Mouse (Mus musculus): Measurements from ENCODE around the gene Sik3. TPM values are rescaled to one million over a fixed set of nuclear protein-coding genes. Genes with fewer than 3 reads are reported as not detected.

The Sik3 gene
- polyA plus RNA-seq, 1 experiment from 2014 or later, result 10.8 TPM

- ATAC-seq (ENCODE audit: insufficient read depth, low FRiP score, low TSS enrichment), result no peak
- 90% methylated on average over 9 of the region's 9 CpGs for WGBS
- peaks cover 4% of the 10 kb centered on the region; the same call in 1 of the 2 replicates for H3K36me3 ChIP-seq (ENCODE audit: control insufficient read depth, insufficient read depth, low read length)
These were observed 182.2 kb downstream of the Sik3 start for GRCm38 (mm10) chr9:46194809-46195208.

DNA sequence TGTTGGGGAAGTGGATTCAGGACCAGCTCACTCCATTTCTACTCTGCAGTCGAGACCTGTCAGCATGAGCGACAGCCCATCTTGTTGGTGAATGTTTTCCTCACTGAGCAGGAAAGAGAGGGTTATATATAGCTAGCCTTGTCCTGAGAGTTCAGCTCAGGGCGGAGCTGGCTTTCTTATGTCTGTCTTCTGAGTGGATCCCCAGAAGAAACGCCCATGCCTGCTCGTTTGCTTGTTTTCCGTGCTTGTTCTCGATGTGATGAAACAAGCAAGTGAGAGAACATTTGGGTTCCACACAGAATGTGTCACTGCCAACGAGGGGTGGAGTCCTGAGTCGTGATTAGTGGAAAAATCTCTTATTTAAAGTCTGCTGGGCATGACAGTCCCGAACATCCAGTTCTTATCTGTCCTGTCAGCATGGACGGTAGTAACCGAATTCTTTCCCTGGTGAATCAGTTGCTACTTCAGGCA is 184.1 kb downstream of the Sik3 start:
- Histone ChIP-seq H3K27me3 (ENCODE audit: control insufficient read depth, insufficient read depth, low read length) (no peaks in the 10 kb centered on the region), H3K9me3 (ENCODE audit: control insufficient read depth, low read length) (no peaks in the 10 kb centered on the region), H3K4me1 (ENCODE audit: control insufficient read depth, insufficient read depth, low read length) (no peaks in the 10 kb centered on the region), H3K27ac (ENCODE audit: low read depth, low read length) (no peak overlapping the region), H3K9ac (ENCODE audit: low read length) (no peak overlapping the region), H3K4me3 (ENCODE audit: low read depth, low read length) (no peak overlapping the region), H3K4me2 (ENCODE audit: low read depth) (no peak overlapping the region), H3K36me3 (ENCODE audit: control insufficient read depth, insufficient read depth, low read length) (peaks cover 7% of the 10 kb centered on the region; the same call in 1 of the 2 replicates)
- DNase-seq (ENCODE audit: low spot score), result no peak
- ATAC-seq (ENCODE audit: insufficient read depth, low FRiP score, low TSS enrichment), result no peak
- 86% methylated on average over 12 of the region's 12 CpGs for WGBS

More at GRCm38 (mm10) chr9:46194809-46195208, 182.2 kb downstream of the Sik3 start:
- Histone ChIP-seq H3K27ac (ENCODE audit: low read depth, low read length) (no peak overlapping the region), H3K9me3 (ENCODE audit: control insufficient read depth, low read length) (no peaks in the 10 kb centered on the region), H3K4me1 (ENCODE audit: control insufficient read depth, insufficient read depth, low read length) (no peaks in the 10 kb centered on the region), H3K4me2 (ENCODE audit: low read depth) (no peak overlapping the region), H3K4me3 (ENCODE audit: low read depth, low read length) (no peak overlapping the region), H3K27me3 (ENCODE audit: control insufficient read depth, insufficient read depth, low read length) (no peaks in the 10 kb centered on the region), H3K9ac (ENCODE audit: low read length) (no peak overlapping the region)
- DNase-seq (ENCODE audit: low spot score), result no peak

- no peak for ATAC-seq (ENCODE audit: insufficient read depth, low FRiP score, low TSS enrichment)
- H3K27me3 ChIP-seq (ENCODE audit: control insufficient read depth, insufficient read depth, low read length), result no peaks in the 10 kb centered on the region
These were observed 185.8 kb downstream of the Sik3 start for GRCm38 (mm10) chr9:46198461-46198860.

DNA sequence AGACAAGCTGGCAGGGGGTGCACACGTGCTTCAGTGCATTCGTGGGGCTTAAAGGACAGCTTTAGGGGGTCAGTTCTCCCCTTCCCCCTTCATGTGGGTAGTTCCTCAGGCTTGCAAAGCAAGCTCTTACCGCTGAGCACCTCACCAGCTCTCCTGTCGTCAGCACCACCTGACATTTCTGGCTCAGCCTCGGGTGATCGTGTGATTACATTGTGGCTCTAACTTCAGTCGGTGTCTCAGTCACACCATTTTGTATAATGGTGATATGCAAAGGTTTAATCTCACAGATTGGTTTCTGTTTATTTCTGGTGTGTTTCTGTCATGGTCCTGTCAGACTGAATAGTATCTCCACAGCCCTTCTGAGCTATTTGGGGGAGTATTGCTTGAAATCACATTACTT is 186.3 kb downstream of the Sik3 start:
- ATAC-seq (ENCODE audit: insufficient read depth, low FRiP score, low TSS enrichment), result no peak
- Histone ChIP-seq H3K27me3 (ENCODE audit: control insufficient read depth, insufficient read depth, low read length) (no peaks in the 10 kb centered on the region), H3K4me3 (ENCODE audit: low read depth, low read length) (no peak overlapping the region), H3K9me3 (ENCODE audit: control insufficient read depth, low read length) (no peaks in the 10 kb centered on the region), H3K36me3 (ENCODE audit: control insufficient read depth, insufficient read depth, low read length) (peaks cover 9% of the 10 kb centered on the region; the same call in 1 of the 2 replicates), H3K27ac (ENCODE audit: low read depth, low read length) (no peak overlapping the region), H3K9ac (ENCODE audit: low read length) (no peak overlapping the region), H3K4me2 (ENCODE audit: low read depth) (no peak overlapping the region), H3K4me1 (ENCODE audit: control insufficient read depth, insufficient read depth, low read length) (no peaks in the 10 kb centered on the region)
- DNase-seq (ENCODE audit: low spot score), result no peak
- WGBS, result 89% methylated on average over 7 of the region's 7 CpGs

More at GRCm38 (mm10) chr9:46198461-46198860, 185.8 kb downstream of the Sik3 start:
- DNase-seq (ENCODE audit: low spot score), result no peak
- no peaks in the 10 kb centered on the region for H3K9me3 ChIP-seq (ENCODE audit: control insufficient read depth, low read length)
- no peak overlapping the region for H3K4me2 ChIP-seq (ENCODE audit: low read depth)
- peaks cover 9% of the 10 kb centered on the region; the same call in 1 of the 2 replicates for H3K36me3 ChIP-seq (ENCODE audit: control insufficient read depth, insufficient read depth, low read length)
- no peaks in the 10 kb centered on the region for H3K4me1 ChIP-seq (ENCODE audit: control insufficient read depth, insufficient read depth, low read length)
- H3K9ac ChIP-seq (ENCODE audit: low read length), result no peak overlapping the region
- 92% methylated on average over 9 of the region's 9 CpGs for WGBS
- H3K4me3 ChIP-seq (ENCODE audit: low read depth, low read length), result no peak overlapping the region
- H3K27ac ChIP-seq (ENCODE audit: low read depth, low read length), result no peak overlapping the region

DNA sequence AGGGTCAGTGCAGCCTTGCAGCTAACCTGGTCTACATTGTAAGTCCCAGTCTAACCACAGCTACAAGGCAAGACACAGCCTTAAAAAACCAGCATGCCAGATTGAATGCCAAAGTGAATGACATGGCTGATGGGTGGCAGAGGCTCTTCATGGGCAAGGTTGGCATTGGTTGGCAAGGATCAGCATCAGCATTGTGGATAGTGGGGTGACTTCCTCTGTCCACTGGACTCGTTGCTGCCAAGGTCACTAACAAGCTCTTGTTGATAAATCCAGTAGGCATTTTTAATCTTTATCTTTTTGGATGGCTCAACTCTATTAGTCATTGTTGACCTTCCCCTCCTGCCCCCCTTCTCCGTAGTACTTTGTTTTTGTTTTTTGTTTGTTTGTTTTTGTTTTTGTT is 187.0 kb downstream of the Sik3 start:
- DNase-seq (ENCODE audit: low spot score), result no peak
- no peak overlapping the region for H3K4me2 ChIP-seq (ENCODE audit: low read depth)
- no peaks in the 10 kb centered on the region for H3K9me3 ChIP-seq (ENCODE audit: control insufficient read depth, low read length)
- H3K4me1 ChIP-seq (ENCODE audit: control insufficient read depth, insufficient read depth, low read length), result no peaks in the 10 kb centered on the region
- H3K4me3 ChIP-seq (ENCODE audit: low read depth, low read length), result no peak overlapping the region
- H3K36me3 ChIP-seq (ENCODE audit: control insufficient read depth, insufficient read depth, low read length), result peaks cover 9% of the 10 kb centered on the region; the same call in 1 of the 2 replicates
- H3K27me3 ChIP-seq (ENCODE audit: control insufficient read depth, insufficient read depth, low read length), result no peaks in the 10 kb centered on the region
- WGBS, result 90% methylated on average over 2 of the region's 2 CpGs
- no peak for ATAC-seq (ENCODE audit: insufficient read depth, low FRiP score, low TSS enrichment)
- no peak overlapping the region for H3K27ac ChIP-seq (ENCODE audit: low read depth, low read length)
- H3K9ac ChIP-seq (ENCODE audit: low read length), result no peak overlapping the region

GRCm38 (mm10) chr9:46206834-46207500 is 194.3 kb downstream of the Sik3 start:
- no peak overlapping the region for H3K4me3 ChIP-seq (ENCODE audit: low read depth, low read length)
- ATAC-seq (ENCODE audit: insufficient read depth, low FRiP score, low TSS enrichment) (no peak), DNase-seq (ENCODE audit: low spot score) (no peak)
- WGBS, result 89% methylated on average over 10 of the region's 10 CpGs
- no peaks in the 10 kb centered on the region for H3K27me3 ChIP-seq (ENCODE audit: control insufficient read depth, insufficient read depth, low read length)
- H3K36me3 ChIP-seq (ENCODE audit: control insufficient read depth, insufficient read depth, low read length), result peaks cover 5% of the 10 kb centered on the region
- no peak overlapping the region for H3K4me2 ChIP-seq (ENCODE audit: low read depth)
- no peaks in the 10 kb centered on the region for H3K9me3 ChIP-seq (ENCODE audit: control insufficient read depth, low read length)
- H3K27ac ChIP-seq (ENCODE audit: low read depth, low read length), result no peak overlapping the region
- H3K9ac ChIP-seq (ENCODE audit: low read length), result no peak overlapping the region
- no peaks in the 10 kb centered on the region for H3K4me1 ChIP-seq (ENCODE audit: control insufficient read depth, insufficient read depth, low read length)

DNA sequence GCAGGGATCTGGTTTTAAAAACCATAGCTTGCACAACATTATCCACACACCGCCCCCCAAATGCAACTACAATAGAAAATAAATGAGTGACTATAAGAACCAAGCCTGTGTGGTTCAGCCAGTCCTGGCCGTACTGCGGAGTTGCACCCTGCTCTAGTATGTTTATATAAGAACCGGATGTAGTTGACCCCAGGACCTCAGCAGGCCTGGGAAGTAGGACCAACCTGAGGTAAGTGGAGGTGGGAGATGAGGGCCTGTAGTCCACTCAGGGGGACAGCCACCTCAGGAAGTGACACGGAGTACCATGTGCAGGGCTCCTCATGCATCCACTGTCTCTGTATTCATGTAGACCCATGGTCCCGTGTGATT is 194.9 kb downstream of the Sik3 start:
- Histone ChIP-seq H3K27ac (ENCODE audit: low read depth, low read length) (no peak overlapping the region), H3K9me3 (ENCODE audit: control insufficient read depth, low read length) (no peaks in the 10 kb centered on the region), H3K36me3 (ENCODE audit: control insufficient read depth, insufficient read depth, low read length) (peaks cover 10% of the 10 kb centered on the region), H3K9ac (ENCODE audit: low read length) (no peak overlapping the region), H3K4me2 (ENCODE audit: low read depth) (no peak overlapping the region), H3K27me3 (ENCODE audit: control insufficient read depth, insufficient read depth, low read length) (no peaks in the 10 kb centered on the region), H3K4me1 (ENCODE audit: control insufficient read depth, insufficient read depth, low read length) (no peaks in the 10 kb centered on the region), H3K4me3 (ENCODE audit: low read depth, low read length) (no peak overlapping the region)
- no peak for DNase-seq (ENCODE audit: low spot score)
- WGBS, result 85% methylated on average over 6 of the region's 6 CpGs
- no peak for ATAC-seq (ENCODE audit: insufficient read depth, low FRiP score, low TSS enrichment)

DNA sequence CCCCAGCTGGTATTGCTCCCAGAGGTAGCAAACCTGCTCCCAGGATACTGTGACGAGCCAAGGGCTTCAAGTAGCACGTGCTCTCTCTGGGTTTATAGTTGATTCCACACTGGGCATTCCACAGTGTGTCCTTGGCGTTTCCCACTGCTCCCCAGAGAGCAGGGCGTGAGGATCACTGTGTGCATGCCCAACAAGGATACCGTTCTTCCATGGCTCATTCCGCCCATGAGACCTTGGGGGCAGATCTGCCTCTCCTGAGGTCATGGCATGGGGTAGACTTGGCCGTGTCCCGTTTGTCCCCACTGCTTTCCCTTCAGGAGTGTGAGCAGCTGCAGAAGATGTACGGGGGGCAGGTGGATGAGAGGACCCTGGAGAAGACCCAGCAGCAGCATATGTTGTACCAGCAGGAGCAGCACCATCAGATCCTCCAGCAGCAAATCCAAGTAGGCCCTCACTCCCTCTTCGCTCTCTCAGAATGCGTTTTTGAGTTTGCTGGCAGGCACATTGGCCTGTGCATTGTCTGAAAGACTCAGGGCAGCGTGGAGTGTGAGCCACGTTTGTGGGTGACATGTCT is 195.9 kb downstream of the Sik3 start:
- WGBS, result 88% methylated on average over 13 of the region's 13 CpGs
- Histone ChIP-seq H3K4me1 (ENCODE audit: control insufficient read depth, insufficient read depth, low read length) (no peaks in the 10 kb centered on the region), H3K9ac (ENCODE audit: low read length) (no peak overlapping the region), H3K27me3 (ENCODE audit: control insufficient read depth, insufficient read depth, low read length) (no peaks in the 10 kb centered on the region), H3K4me2 (ENCODE audit: low read depth) (no peak overlapping the region), H3K4me3 (ENCODE audit: low read depth, low read length) (no peak overlapping the region), H3K27ac (ENCODE audit: low read depth, low read length) (no peak overlapping the region), H3K9me3 (ENCODE audit: control insufficient read depth, low read length) (no peaks in the 10 kb centered on the region), H3K36me3 (ENCODE audit: control insufficient read depth, insufficient read depth, low read length) (peaks cover 11% of the 10 kb centered on the region)
- ATAC-seq (ENCODE audit: insufficient read depth, low FRiP score, low TSS enrichment), result no peak
- DNase-seq (ENCODE audit: low spot score), result no peak

DNA sequence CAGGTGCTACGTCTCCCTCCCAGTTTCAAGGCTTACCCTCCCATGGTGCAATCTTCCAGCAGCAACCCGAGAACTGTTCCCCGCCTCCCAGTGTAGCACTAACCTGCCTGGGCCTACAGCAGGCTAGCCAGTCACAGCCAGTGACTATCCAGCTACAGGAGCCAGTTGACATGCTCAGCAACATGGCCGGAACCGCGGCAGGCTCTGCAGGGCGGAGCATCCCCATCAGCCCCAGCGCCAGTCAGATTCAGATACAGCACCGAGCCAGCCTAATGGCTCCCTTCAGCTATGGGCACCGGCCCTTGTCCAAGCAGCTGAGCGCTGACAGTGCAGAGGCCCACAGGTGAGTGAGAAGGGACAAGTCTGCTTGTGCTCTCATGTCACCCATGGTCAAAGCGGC is 197.9 kb downstream of the Sik3 start:
- no peak for ATAC-seq (ENCODE audit: insufficient read depth, low FRiP score, low TSS enrichment)
- Histone ChIP-seq H3K4me3 (ENCODE audit: low read depth, low read length) (no peak overlapping the region), H3K9me3 (ENCODE audit: control insufficient read depth, low read length) (no peaks in the 10 kb centered on the region), H3K27me3 (ENCODE audit: control insufficient read depth, insufficient read depth, low read length) (no peaks in the 10 kb centered on the region), H3K4me1 (ENCODE audit: control insufficient read depth, insufficient read depth, low read length) (no peaks in the 10 kb centered on the region), H3K27ac (ENCODE audit: low read depth, low read length) (no peak overlapping the region), H3K9ac (ENCODE audit: low read length) (no peak overlapping the region), H3K4me2 (ENCODE audit: low read depth) (no peak overlapping the region), H3K36me3 (ENCODE audit: control insufficient read depth, insufficient read depth, low read length) (peaks cover 11% of the 10 kb centered on the region)
- no peak for DNase-seq (ENCODE audit: low spot score)
- WGBS, result 93% methylated on average over 12 of the region's 12 CpGs

All from neural tube, embryonic 11.5 days (tissue).